Mouse (Mus musculus) CH12.LX (cell line): ENCODE measurements at regions not wholly inside any gene's neighbourhood (a gene's known extent, or its start where the extent isn't known, plus 50 kb on each side); places are given as distances from the start of the nearest gene placed in this dataset.
A peak's percentile ranks its signal among the peaks of the same experiment; 100 is the strongest.

ENCODE experiments used
- DNase-seq: peaks from one replicate; pipeline ENCODE4 v3.0.0-alpha.2; 2013; ENCODE audit errors: extremely low read depth
- H3K27ac ChIP-seq: 2 replicates; pipeline ENCODE4 v1.5.1; 2012; ENCODE audit warnings: low read depth, mild to moderate bottlenecking, control low read depth, moderate library complexity; ENCODE audit not compliant: insufficient read depth
- H3K27me3 ChIP-seq: replicated peaks from 2 replicates; pipeline ENCODE3; 2012; ENCODE audit warnings: inconsistent platforms
- H3K36me3 ChIP-seq, 2 experiments: replicated peaks in 1 of 2; 2 replicates each; pipeline versions ENCODE3 to v1.6.1; 2012; ENCODE audit warnings: inconsistent platforms in 1 of 2, low read length in 1 of 2, mild to moderate bottlenecking in 1 of 2, mixed read lengths in 1 of 2, moderate library complexity in 1 of 2; ENCODE audit not compliant: control insufficient read depth in 1 of 2, insufficient read depth in 1 of 2
- H3K4me1 ChIP-seq, 2 experiments: 2 replicates each; pipeline ENCODE4 v1.6.1; 2012; ENCODE audit warnings: inconsistent platforms in 1 of 2, moderate library complexity in 1 of 2; ENCODE audit not compliant: insufficient read depth in 2 of 2, control insufficient read depth in 1 of 2
- H3K4me2 ChIP-seq: 2 replicates; pipeline ENCODE4 v1.6.1; 2012; ENCODE audit warnings: low read depth, mild to moderate bottlenecking, control low read depth; ENCODE audit not compliant: poor library complexity, insufficient read depth, severe bottlenecking
- H3K4me3 ChIP-seq, 3 experiments: fragments of 150-350 bp in 1 of 3; sonication (generic) in 1 of 3; replicated peaks in 1 of 3; 2 replicates each; pipeline versions ENCODE3 to v1.5.1; 2011 to 2012; ENCODE audit warnings: low read depth in 2 of 3, low read length in 2 of 3, mild to moderate bottlenecking in 2 of 3, moderate library complexity in 2 of 3, control low read depth in 1 of 3, improper control_type of control experiment in 1 of 3, inconsistent platforms in 1 of 3, mixed read lengths in 1 of 3; ENCODE audit not compliant: poor library complexity in 1 of 3
- H3K79me2 ChIP-seq: replicated peaks from 2 replicates; pipeline ENCODE4 v1.6.1; 2012; ENCODE audit warnings: mild to moderate bottlenecking, moderate library complexity; ENCODE audit not compliant: control insufficient read depth, poor library complexity, insufficient read depth, severe bottlenecking; ENCODE audit errors: extremely low read depth
- H3K9ac ChIP-seq: 2 replicates; pipeline ENCODE4 v1.6.1; 2012; ENCODE audit warnings: low read depth, mild to moderate bottlenecking, control low read depth, moderate library complexity; ENCODE audit not compliant: insufficient read depth
- H3K9me3 ChIP-seq: replicated peaks from 2 replicates; pipeline ENCODE3; 2012; ENCODE audit warnings: low read length, inconsistent platforms, mixed read lengths
- BHLHE40 ChIP-seq: IDR thresholded peaks from 2 replicates; pipeline ENCODE4 v1.6.1; 2011; ENCODE audit warnings: mild to moderate bottlenecking, low read depth, low read length, improper control_type of control experiment
- E2F4 ChIP-seq: IDR thresholded peaks from 2 replicates; pipeline ENCODE4 v1.6.1; 2011; ENCODE audit warnings: low read depth, low read length, improper control_type of control experiment; ENCODE audit not compliant: insufficient replicate concordance
- IRF4 ChIP-seq: IDR thresholded peaks from 2 replicates; pipeline ENCODE4 v1.6.1; 2014; ENCODE audit warnings: low read depth, mild to moderate bottlenecking, inconsistent platforms, low read length, improper control_type of control experiment
- MAX ChIP-seq: IDR thresholded peaks from 2 replicates; pipeline ENCODE4 v1.6.1; 2011; ENCODE audit warnings: low read length, improper control_type of control experiment
- NRF1 ChIP-seq: IDR thresholded peaks from 2 replicates; pipeline ENCODE4 v1.6.1; 2014; ENCODE audit warnings: low read depth, mild to moderate bottlenecking, inconsistent platforms, low read length, improper control_type of control experiment, moderate library complexity
- RAD21 ChIP-seq: IDR thresholded peaks from 2 replicates; pipeline ENCODE4 v1.6.1; 2011; ENCODE audit warnings: low read depth, mild to moderate bottlenecking, low read length, improper control_type of control experiment, moderate library complexity
- USF2 ChIP-seq: conservative IDR thresholded peaks from 2 replicates; pipeline ENCODE4 v1.6.1; 2011; ENCODE audit warnings: low read depth, low read length, improper control_type of control experiment
- ZC3H11A ChIP-seq: IDR thresholded peaks from 2 replicates; pipeline ENCODE4 v1.6.1; 2012; ENCODE audit warnings: low read depth, mild to moderate bottlenecking, inconsistent platforms, low read length, improper control_type of control experiment
- dilution Hi-C: fragments of 300-500 bp; cut with MboI; formaldehyde crosslinking; loops from 2 replicates; pipeline ENCODE4 v1.14.3; 2020; ENCODE audit warnings: low sequenced_read_pairs; ENCODE audit not compliant: extremely low pct_unique_long_range_greater_than_20kb, extremely low pct_ligation_motif_present
- in situ Hi-C: fragments of 300-500 bp; cut with MboI; formaldehyde crosslinking; loops from 3 replicates; pipeline ENCODE4 v1.14.3; 2019; ENCODE audit warnings: low sequenced_read_pairs, low pct_ligation_motif_present, low pct_unique_long_range_greater_than_20kb, mixed read lengths

- Histone ChIP-seq H3K36me3 (no peaks in the 10 kb centered on the region), H3K4me1 (no peaks in the 10 kb centered on the region), H3K79me2 (no peaks in the 10 kb centered on the region), H3K9me3 (no peaks in the 10 kb centered on the region), H3K27me3 (no peaks in the 10 kb centered on the region), H3K4me3 (no peak overlapping the region), H3K27ac (no peak overlapping the region), H3K4me2 (no peak overlapping the region), H3K9ac (no peak overlapping the region)
- DNase-seq = no peak
- dilution Hi-C loops = no loop called here
- in situ Hi-C loops = no loop called here
- TF ChIP-seq ZC3H11A = no peak
- TF ChIP-seq RAD21 = no peak
These were observed 236.2 kb downstream of the Ipmk start for GRCm38 (mm10) chr10:71583716-71584115.

GRCm38 (mm10) chr10:71598515-71598914 is 251.0 kb downstream of the Ipmk start:
- Histone ChIP-seq H3K79me2 (no peaks in the 10 kb centered on the region), H3K4me1 (no peaks in the 10 kb centered on the region), H3K9me3 (peaks cover 7% of the 10 kb centered on the region), H3K9ac (no peak overlapping the region), H3K36me3 (no peaks in the 10 kb centered on the region), H3K4me2 (no peak overlapping the region), H3K4me3 (no peak overlapping the region), H3K27me3 (no peaks in the 10 kb centered on the region), H3K27ac (no peak overlapping the region)
- TF ChIP-seq NRF1 (no peak), IRF4 (no peak), USF2 (no peak), E2F4 (no peak), BHLHE40 (no peak)
- dilution Hi-C loops = no loop called here
- DNase-seq = peak; percentile 1
- in situ Hi-C loops = no loop called here

GRCm38 (mm10) chr10:71613736-71614135 is 266.2 kb downstream of the Ipmk start:
- peaks cover 5% of the 10 kb centered on the region for H3K9me3 ChIP-seq
- no peaks in the 10 kb centered on the region for H3K79me2 ChIP-seq
- no peaks in the 10 kb centered on the region for H3K4me1 ChIP-seq
- no peak overlapping the region for H3K9ac ChIP-seq
- in situ Hi-C loops = no loop called here
- TF ChIP-seq MAX = no peak
- H3K4me3 ChIP-seq = no peak overlapping the region
- H3K4me2 ChIP-seq = no peak overlapping the region
- H3K36me3 ChIP-seq = no peaks in the 10 kb centered on the region
- no peak overlapping the region for H3K27ac ChIP-seq
- DNase-seq = no peak
- dilution Hi-C loops = no loop called here
- no peaks in the 10 kb centered on the region for H3K27me3 ChIP-seq

- Histone ChIP-seq H3K27me3 (no peaks in the 10 kb centered on the region), H3K27ac (no peak overlapping the region), H3K4me3 (no peak overlapping the region), H3K79me2 (no peaks in the 10 kb centered on the region), H3K36me3 (no peaks in the 10 kb centered on the region), H3K4me2 (no peak overlapping the region), H3K9ac (no peak overlapping the region), H3K4me1 (no peaks in the 10 kb centered on the region), H3K9me3 (peaks cover 2% of the 10 kb centered on the region)
- DNase-seq = no peak
- in situ Hi-C loops (no loop called here), dilution Hi-C loops (no loop called here)
- no peak for TF ChIP-seq NRF1
- no peak for TF ChIP-seq ZC3H11A
These were observed 269.6 kb downstream of the Ipmk start for GRCm38 (mm10) chr10:71617156-71617555.
